Mouse (Mus musculus): ENCODE results near the gene Klhl29. TPM values are rescaled to one million over a fixed set of nuclear protein-coding genes. Genes with fewer than 3 reads are reported as not detected.

Klhl29 gene
- total RNA-seq, 2 experiments from 2014 or later: 39.8 to 51.9 TPM

DNA sequence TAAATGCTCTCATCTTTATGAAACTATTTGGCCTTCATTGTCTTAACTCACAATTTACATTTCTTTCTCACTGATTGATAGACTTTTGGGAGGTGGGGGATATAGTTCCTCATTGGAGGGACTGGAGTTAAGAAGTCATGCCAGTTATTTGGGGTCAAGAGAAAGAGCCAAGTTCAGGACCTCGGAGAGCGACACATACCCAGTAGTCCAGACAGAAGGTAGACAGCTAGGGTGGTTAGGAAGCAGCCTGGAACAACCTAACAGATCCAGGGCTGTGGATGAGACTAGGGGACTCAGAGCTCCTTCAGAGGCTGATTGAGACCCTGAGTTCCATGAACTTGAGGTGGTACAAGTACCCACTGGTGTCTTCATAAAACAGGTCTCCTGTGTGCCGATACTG is 264.1 kb downstream of the Klhl29 start:
- intact Hi-C loops (cut with DNase I): no loop called here

GRCm38 (mm10) chr12:5108613-5109012 is 266.9 kb downstream of the Klhl29 start:
- intact Hi-C loops (cut with DNase I): no loop called here

More for the DNA sequence above, 264.1 kb downstream of the Klhl29 start:
- DNase-seq (ENCODE audit: low spot score in 2 of 2): no peak

DNA sequence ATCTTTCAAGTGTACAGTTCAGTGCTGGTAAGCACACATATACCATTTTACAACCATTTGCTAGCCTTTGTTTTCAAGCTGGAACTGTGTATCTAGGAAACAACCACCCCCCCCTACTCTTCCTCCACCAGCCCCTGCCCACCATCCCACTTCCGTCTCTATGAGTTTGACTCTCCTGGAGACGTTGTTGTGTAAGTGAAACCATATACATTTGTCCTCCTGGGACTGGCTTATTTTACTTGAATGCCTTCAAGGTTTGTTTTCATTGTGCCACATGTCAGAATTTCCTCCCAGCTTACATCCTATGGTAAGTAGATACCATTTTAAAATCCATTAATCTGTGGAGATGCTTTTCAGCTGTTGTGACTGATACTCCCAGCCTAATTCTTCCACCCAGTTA is 267.7 kb downstream of the Klhl29 start:
- no peak for DNase-seq (ENCODE audit: low spot score in 2 of 2)
- intact Hi-C loops (cut with DNase I): no loop called here

More at GRCm38 (mm10) chr12:5108613-5109012, 266.9 kb downstream of the Klhl29 start:
- DNase-seq (ENCODE audit: low spot score in 2 of 2): no peak

DNA sequence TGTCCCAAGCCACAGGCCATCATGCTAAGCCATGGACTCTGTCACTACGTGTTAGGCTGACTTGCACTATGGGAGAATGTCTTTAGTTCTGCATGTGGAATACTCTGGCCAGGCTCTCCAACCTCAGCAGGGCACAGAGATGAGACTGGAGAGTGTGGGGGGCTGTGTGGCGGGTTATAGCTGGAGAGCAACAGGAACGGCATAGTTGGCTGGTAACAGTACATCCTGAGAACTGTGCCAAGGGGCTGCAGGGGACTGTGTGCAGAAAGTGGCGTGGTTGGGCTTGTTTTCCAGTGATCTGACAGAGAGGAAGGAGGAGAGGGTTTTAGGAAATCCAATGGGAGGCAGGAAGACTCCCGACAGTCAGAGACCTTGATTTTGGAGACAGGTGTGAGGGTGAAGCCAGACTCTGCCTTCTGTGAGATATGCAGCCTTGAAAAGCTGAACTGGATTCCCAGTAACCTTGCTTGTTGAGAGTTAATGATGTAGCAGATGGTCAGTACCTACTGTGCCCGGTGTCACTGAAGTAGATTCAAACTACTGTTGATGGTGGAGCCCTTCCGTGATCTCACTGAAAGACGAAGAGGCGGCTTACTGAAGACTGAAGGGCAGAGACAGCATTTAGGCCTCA is 270.9 kb downstream of the Klhl29 start:
- intact Hi-C loops (cut with DNase I): no loop called here
- DNase-seq (ENCODE audit: low spot score in 2 of 2): no peak

- intact Hi-C loops (cut with DNase I): no loop called here
- no peak for DNase-seq (ENCODE audit: low spot score in 2 of 2)
Observed at GRCm38 (mm10) chr12:5101411-5102024, 274.0 kb downstream of the Klhl29 start.

DNA sequence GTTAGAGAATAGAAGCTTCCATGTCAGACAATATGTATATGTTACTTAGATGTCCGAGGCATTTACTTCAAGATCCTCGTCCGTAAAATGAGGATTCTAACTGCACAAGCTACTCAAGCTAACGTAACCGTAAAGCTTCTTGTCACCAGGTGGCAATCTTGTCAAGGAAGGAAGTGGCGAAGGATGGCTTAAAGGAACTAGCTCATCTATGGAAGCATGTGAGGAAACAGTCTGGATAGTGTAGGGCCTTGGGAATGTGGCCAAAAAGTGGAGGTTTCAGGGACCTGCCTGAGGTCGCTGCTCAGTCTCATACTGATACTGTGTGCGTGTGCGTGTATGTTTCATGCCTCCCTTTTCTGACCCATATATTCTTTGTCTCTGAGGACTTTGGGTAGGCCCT is 275.9 kb downstream of the Klhl29 start:
- no peak for DNase-seq (ENCODE audit: low spot score in 2 of 2)
- intact Hi-C loops (cut with DNase I): no loop called here

- no peak for DNase-seq (ENCODE audit: low spot score in 2 of 2)
- intact Hi-C loops (cut with DNase I): no loop called here
Observed at GRCm38 (mm10) chr12:5088639-5089038, 286.8 kb downstream of the Klhl29 start.

DNA sequence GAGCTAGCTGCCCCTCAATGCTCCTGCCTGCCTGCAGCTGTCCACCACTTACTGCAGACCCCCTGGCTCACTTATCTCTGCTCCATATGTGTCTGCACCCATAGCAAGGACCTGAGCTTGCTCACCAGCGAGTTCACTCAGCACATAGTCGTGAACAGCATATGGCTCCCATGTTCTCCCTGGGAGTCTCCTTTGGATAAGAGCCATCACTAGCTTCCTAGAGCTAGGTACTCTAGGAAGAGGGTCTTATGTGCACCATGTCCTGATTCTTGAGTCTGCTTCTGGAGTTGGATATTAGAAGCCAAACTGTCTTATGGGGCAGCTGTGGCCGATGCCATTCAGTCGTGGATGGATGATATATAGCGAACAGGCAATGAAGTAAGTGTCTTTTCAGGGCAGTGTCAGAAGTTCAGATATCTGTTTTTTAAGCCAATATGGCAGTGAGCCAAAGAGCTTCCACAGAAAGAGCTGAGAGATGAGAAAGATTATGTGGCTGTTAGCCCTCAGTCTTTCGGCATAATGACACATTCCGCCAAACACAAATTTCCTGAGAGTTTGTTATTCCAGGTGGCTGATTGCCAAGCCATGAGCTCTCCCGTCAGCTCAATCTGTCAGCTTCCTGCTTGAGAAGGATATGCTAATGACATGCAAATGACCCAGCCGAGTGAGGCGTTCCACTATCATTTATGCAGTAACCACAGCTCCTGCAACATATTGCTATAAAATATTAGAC is 287.5 kb downstream of the Klhl29 start:
- intact Hi-C loops (cut with DNase I): no loop called here

DNA sequence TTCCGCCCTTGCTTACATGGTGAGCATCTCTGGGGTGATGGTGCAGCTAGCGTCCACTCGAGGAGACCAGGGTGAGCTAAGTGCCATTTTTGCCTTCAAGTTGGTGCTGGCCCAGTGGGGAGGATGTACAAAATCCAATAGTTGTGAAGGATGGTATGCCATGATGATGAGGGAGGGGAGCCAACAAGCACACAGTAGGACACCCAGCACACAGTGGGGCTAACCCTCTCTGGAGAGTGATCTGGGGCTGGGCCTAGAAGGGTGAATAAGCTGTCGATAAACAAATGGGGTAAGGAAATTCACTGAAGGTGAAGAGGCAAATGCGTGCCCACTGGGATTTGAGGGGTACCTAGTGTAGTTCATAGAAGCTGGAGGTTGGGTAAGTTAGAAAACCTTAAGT is 290.8 kb downstream of the Klhl29 start:
- DNase-seq (ENCODE audit: low spot score in 2 of 2): no peak

More for the DNA sequence above, 287.5 kb downstream of the Klhl29 start:
- DNase-seq (ENCODE audit: low spot score in 2 of 2): no peak

DNA sequence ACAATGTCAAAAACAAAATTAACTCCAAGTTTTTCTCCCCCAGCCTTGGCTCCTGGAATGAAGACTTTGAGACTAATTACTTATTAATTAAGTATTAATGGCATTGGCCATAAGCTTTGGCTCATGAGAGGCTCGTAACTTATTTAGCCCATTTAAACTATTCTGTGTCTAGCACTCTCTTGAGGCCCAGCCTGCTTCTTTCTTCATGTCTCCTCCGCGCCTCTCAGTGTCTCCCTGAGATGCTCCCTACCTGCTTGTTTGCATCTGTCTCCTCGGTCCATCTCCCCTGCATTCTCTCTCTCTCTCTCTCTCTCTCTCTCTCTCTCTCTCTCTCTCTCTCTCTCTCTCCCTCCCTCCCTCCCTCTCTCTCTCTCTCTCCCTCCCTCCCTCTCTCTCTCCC is 294.0 kb downstream of the Klhl29 start:
- intact Hi-C loops (cut with DNase I): no loop called here
- DNase-seq (ENCODE audit: low spot score in 2 of 2): no peak

More for the DNA sequence above, 290.8 kb downstream of the Klhl29 start:
- intact Hi-C loops (cut with DNase I): no loop called here

DNA sequence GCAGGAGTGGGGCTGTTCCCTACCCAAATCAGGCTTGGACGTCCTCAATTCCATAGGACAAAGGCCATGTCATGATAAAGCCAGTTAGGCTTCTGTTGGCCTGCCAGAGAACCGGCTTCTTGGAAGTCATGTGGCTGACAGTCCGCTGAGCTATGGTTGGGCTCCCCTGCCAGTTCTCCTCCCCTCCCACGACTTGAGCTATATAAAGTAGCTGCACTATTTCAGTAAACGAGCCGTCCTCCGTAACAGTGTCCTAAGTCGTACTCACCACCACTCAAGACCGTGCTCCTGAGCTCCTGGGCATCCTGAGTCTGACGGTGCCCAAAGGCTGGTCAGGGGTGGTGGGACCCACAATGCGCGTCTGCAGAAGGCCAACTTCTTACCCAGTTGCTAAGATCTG is 302.3 kb downstream of the Klhl29 start:
- intact Hi-C loops (cut with DNase I): no loop called here
- peak; percentile 38 to 55 for DNase-seq (ENCODE audit: low spot score in 2 of 2)

- intact Hi-C loops (cut with DNase I): no loop called here
- no peak for DNase-seq (ENCODE audit: low spot score in 2 of 2)
Observed at GRCm38 (mm10) chr12:5070131-5070530, 305.4 kb downstream of the Klhl29 start.

DNA sequence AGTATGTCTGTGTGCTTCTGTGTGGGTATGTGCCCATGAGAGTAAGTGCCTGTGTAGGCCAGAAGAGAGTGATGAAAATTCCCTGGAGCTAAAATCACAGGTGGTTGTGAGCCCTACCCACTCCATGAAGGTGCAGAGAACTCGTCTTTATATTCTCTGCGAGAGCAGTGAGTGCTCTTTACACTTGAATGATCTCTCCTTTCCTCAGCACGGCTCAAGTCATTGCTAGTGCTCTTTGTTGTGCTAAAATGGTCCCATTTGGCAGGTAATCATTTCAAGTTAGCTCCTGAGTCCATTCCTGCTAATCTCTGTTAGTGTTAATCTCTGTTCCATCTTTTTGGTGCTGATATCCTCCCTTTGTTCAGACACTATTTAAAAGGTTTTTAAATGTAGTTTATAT is 307.9 kb downstream of the Klhl29 start:
- no peak for DNase-seq (ENCODE audit: low spot score in 2 of 2)
- intact Hi-C loops (cut with DNase I): no loop called here

DNA sequence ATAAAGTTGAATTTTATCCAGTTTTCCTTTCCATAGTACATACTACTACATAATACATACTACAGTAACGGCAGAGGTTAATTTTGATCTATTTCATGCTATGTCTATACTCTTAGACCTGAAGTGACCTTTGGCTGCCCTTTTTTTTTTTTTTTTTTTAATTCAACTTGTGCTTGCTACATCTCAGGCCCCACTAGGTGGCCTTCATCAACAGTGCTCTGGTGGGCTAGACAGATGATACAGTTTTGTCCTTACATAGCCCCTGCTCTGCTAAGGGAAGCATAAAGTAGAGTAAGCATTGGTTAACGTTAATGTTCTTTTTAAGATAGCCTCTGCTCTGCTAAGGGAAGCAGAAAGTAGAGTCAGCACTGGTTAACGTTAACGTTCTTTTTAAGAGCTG is 327.4 kb downstream of the Klhl29 start:
- intact Hi-C loops (cut with DNase I): no loop called here
- no peak for DNase-seq (ENCODE audit: low spot score in 2 of 2)

- no peak for DNase-seq (ENCODE audit: low spot score in 2 of 2)
- intact Hi-C loops (cut with DNase I): no loop called here
Observed at GRCm38 (mm10) chr12:5044141-5044540, 331.3 kb downstream of the Klhl29 start.

DNA sequence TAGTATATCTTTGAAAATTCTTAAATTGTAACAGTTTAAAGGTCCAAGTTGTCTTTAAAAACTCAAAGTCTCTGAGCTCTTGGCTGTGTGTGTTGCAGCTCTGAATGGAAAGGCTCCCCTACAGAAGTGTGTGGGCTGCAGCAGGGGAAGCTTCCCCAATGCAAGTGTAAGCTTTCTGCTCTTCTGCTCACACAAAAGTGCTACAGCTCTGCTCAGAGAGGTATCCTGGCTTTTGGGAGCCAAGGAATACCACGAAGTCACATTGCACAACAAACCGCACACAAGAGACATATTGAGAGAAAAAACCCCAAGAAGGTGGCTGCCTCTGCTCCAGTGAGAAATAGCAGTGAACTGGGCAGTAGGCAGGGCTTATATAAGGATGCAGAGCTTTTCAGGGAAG is 337.5 kb downstream of the Klhl29 start:
- intact Hi-C loops (cut with DNase I): no loop called here
- DNase-seq (ENCODE audit: low spot score in 2 of 2): peak; percentile 10 to 30

GRCm38 (mm10) chr12:5029035-5029434 is 346.4 kb downstream of the Klhl29 start:
- intact Hi-C loops (cut with DNase I): loop anchor here (2.0 to 10.0 kb wide), 2 partner anchors 108 to 346 kb away; partner anchors contain the start of gene Klhl29
- DNase-seq (ENCODE audit: low spot score in 2 of 2): no peak

All from left cerebral cortex, postnatal 36 days (tissue).